ENCODE assay signal across 8 mouse cellular contexts in the genomic region with DNA sequence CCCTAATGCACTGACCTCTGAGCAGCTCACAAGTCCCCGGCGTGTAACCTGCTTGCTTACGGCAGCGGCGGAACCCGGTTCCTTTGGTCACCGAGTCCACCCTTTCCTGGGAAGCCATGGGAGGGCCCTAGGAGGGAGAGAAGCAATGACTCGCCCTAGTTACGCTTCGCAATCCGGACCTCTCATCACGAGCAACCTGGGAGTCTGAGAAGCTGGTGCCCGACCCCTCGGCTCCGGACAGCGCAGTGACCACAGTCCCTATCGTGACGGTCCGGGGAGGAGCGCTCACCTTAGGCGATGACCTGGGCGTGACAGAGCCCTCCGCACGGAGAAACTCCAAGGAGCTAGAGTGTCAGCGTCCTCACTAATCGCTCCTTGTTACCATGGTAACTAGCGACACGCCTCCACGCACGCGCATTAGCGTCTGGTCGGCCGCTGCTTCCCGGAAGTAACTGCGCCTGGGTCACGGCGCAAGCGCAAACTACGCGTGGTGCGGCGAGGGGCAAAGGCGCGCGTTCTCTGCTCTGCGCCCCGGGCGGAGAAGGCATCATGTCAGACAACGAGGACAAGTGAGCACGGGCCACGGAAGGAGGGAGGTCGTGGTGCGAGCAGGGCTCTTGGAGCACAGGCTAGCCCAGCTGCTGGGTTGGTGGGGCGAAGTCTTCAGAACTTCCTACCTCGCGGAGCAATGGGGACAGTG. TPM values are rescaled to one million over a fixed set of nuclear protein-coding genes. Genes with fewer than 3 reads are reported as not detected.
DNase-seq lines count a peak whose midpoint lies in the region; ATAC-seq and TF ChIP-seq lines count a peak whose summit lies in the region.

A gene (plus strand): TSS at position 144 of the 700 bp plus-strand sequence.
A gene (minus strand): TSS at position 388 of the 700 bp plus-strand sequence.

- peak; percentile 95 for ATAC-seq in forebrain, embryonic 15.5 days (replicated peaks)
- ATAC-seq in neutrophil, adult 5-6 weeks (ENCODE audit: extremely low read depth, insufficient number of reproducible peaks, low FRiP score, poor library complexity, severe bottlenecking): peak; percentile 91

- H3K4me2 ChIP-seq in forebrain, embryonic 15.5 days (replicated peaks): peak within 1 kb of the TSS; percentile 93

- peak within 1 kb of the TSS; percentile 88 for H3K9ac ChIP-seq in ES-E14 (ENCODE audit: insufficient read depth, low read depth, low read length, poor library complexity, severe bottlenecking)
- H3K9ac ChIP-seq in forebrain, embryonic 15.5 days (replicated peaks): peak within 1 kb of the TSS; percentile 73

- peak within 1 kb of the TSS; percentile 68 to 96 for H3K4me3 ChIP-seq in ES-E14 (ENCODE audit: insufficient read depth in 1 of 2, low read depth in 1 of 2, low read length in 2 of 2, poor library complexity in 1 of 2, severe bottlenecking in 1 of 2)
- H3K4me3 ChIP-seq in forebrain, embryonic 15.5 days: peak within 1 kb of the TSS; percentile 82
- H3K4me3 ChIP-seq in lung, adult 2 months (replicated peaks; ENCODE audit: extremely low read depth, low read depth, low read length): peak within 1 kb of the TSS; percentile 98

- H3K4me1 ChIP-seq in ES-E14 (ENCODE audit: control insufficient read depth in 2 of 2, insufficient read depth in 2 of 2, low read length in 2 of 2, poor library complexity in 1 of 2): peaks cover 4 to 8% of the 10 kb centered on the region in 2 experiments; a peak in 3 of 4 replicates
- peaks cover 20% of the 10 kb centered on the region for H3K4me1 ChIP-seq in forebrain, embryonic 15.5 days
- peaks cover 3% of the 10 kb centered on the region for H3K4me1 ChIP-seq in lung, adult 2 months (ENCODE audit: control insufficient read depth, insufficient read depth, low read length)

- H3K9me3 ChIP-seq in ES-E14 (ENCODE audit: control insufficient read depth, insufficient read depth, low read depth, low read length): no peaks in the 10 kb centered on the region
- H3K9me3 ChIP-seq in forebrain, embryonic 15.5 days: no peaks in the 10 kb centered on the region

- TF ChIP-seq POLR2A in lung, adult 2 months (IDR thresholded peaks at IDR 0.05; ENCODE audit: borderline replicate concordance, extremely low read depth, low read depth, low read length): peak; percentile 97

- DNase-seq in ES-E14 (ENCODE audit: low read depth, low spot score): peak; percentile 96
- peak; percentile 92 for DNase-seq in cerebellum, adult 11-12 months
- DNase-seq in heart, postnatal 25 days (ENCODE audit: low spot score): peak; percentile 86
- peak; percentile 92 to 96 for DNase-seq in layer of hippocampus, adult 18-20 months (ENCODE audit: low spot score in 2 of 2)
- peak; percentile 94 for DNase-seq in lung, adult 2 months
- peak; percentile 89 to 92 for DNase-seq in thymus, adult 18-20 months

- TF ChIP-seq CTCF in lung, adult 2 months (IDR thresholded peaks at IDR 0.05; ENCODE audit: insufficient read depth, low read length): no peak

- in situ Hi-C loops in ES-E14 (cut with MboI; ENCODE audit: low sequenced_read_pairs in 2 of 2, unreplicated experiment in 2 of 2): no loop called here

- peaks cover 19% of the 10 kb centered on the region for H3K36me3 ChIP-seq in ES-E14 (ENCODE audit: control insufficient read depth, insufficient read depth, low read length, poor library complexity, severe bottlenecking)
- H3K36me3 ChIP-seq in forebrain, embryonic 15.5 days: peaks cover 14% of the 10 kb centered on the region

- intact Hi-C loops in heart, postnatal 25 days (cut with DNase I): loop anchor here (2.0 kb wide), 1 partner anchor 104 kb away; no protein-coding TSS in a partner anchor

- no peaks in the 10 kb centered on the region for H3K27me3 ChIP-seq in forebrain, embryonic 15.5 days

- peak within 1 kb of the TSS; percentile 46; the same call in 1 of the 2 replicates for H3K27ac ChIP-seq in ES-E14 (ENCODE audit: insufficient read depth, low read depth, low read length, poor library complexity, severe bottlenecking)
- no peak within 1 kb of the TSS for H3K27ac ChIP-seq in forebrain, embryonic 15.5 days (replicated peaks)

- under 1% methylated on average over 57 of the region's 57 CpGs for WGBS in forebrain, embryonic 15.5 days
- under 1% methylated on average over 57 of the region's 57 CpGs for WGBS in lung, adult 2 months

TF ChIP-seq in ES-E14, 5 proteins besides CTCF, POLR2A, EP300 and RAD21:
- TF ChIP-seq ZNF384 (IDR thresholded peaks at IDR 0.05; ENCODE audit: low read depth, low read length) (no peak), ZC3H11A (IDR thresholded peaks at IDR 0.05; ENCODE audit: borderline replicate concordance, low read depth, low read length) (no peak), MAFK (IDR thresholded peaks at IDR 0.05; ENCODE audit: insufficient read depth, low read depth, low read length) (no peak), CHD2 (IDR thresholded peaks at IDR 0.05; ENCODE audit: low read depth, low read length) (no peak), HCFC1 (IDR thresholded peaks at IDR 0.05; ENCODE audit: borderline replicate concordance, insufficient read depth, low read length) (no peak)

RNA-seq across cellular contexts. Expression of the first gene that starts in this region (rescaled TPM):
- 238 and 318 TPM in 2 replicates for total RNA-seq in ES-E14 (2012; rRNA removed)
- polyA plus RNA-seq in forebrain, embryonic 15.5 days (2015; fragmentation: Nextera tagmentation; extraction: Ambion mirVana): 293 and 308 TPM in 2 replicates
- total RNA-seq in heart, postnatal 25 days (2021): 100 to 1,000 TPM; 132 TPM
- 100 to 1,000 TPM; 108 to 109 TPM for total RNA-seq in layer of hippocampus, adult 18-20 months (2021)
- polyA plus RNA-seq in lung, adult 2 months (2012; rRNA removed): 35.2 and 38.9 TPM in 2 replicates
- total RNA-seq in neutrophil, adult 5-6 weeks (2017): 27.9 and 42.8 TPM in 2 replicates

RNA-seq across cellular contexts. Expression of the second gene that starts in this region (rescaled TPM):
- total RNA-seq in ES-E14 (2012; rRNA removed): 1.9 and 2.6 TPM in 2 replicates
- polyA plus RNA-seq in forebrain, embryonic 15.5 days (2015; fragmentation: Nextera tagmentation; extraction: Ambion mirVana): 11.9 and 16.8 TPM in 2 replicates
- 1 to 10 TPM; 1.6 to 1.7 TPM for total RNA-seq in heart, postnatal 25 days (2021)
- 10 to 100 TPM in 1 of 2 experiments, 1 to 10 TPM in 1; 9.2 to 12.4 TPM for total RNA-seq in layer of hippocampus, adult 18-20 months (2021)
- polyA plus RNA-seq in lung, adult 2 months (2012; rRNA removed): 20.1 and 20.8 TPM in 2 replicates
- total RNA-seq in neutrophil, adult 5-6 weeks (2017): 0.12 and 0.49 TPM in 2 replicates
